Mouse (Mus musculus) heart, postnatal 14 days (tissue): ENCODE measurements at regions not wholly inside any gene's neighbourhood (a gene's known extent, or its start where the extent isn't known, plus 50 kb on each side); places are given as distances from the start of the nearest gene placed in this dataset.

ENCODE experiments used
- DNase-seq, 2 experiments: peaks; one replicate each; pipeline ENCODE4 v3.0.0; 2021 to 2022
- intact Hi-C: fragments of 180-260 bp; cut with DNase I; formaldehyde crosslinking; loops from one replicate; pipeline ENCODE4 v1.15.1; 2025

DNA sequence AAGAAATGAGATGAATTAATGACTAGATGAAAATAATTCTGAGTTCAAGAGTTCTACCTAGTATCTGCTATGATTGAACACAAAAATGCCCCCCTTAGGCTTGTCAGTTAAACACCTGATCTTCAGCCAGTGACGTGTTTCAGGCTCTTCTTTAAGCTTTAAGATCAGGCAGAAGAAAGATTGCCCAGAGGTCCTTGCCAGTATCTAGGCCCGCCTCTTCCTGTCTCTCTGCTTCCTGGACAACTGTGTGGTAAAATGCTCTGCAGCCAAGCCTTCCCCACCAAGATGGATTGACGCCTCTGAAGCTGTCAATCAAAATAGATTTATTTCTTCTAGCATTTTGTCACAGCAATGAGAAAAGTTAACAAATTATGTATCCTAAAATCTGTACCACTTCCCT lies 235.7 kb downstream of the 1500009L16Rik start:
- intact Hi-C loops = no loop called here
- DNase-seq = no peak

DNA sequence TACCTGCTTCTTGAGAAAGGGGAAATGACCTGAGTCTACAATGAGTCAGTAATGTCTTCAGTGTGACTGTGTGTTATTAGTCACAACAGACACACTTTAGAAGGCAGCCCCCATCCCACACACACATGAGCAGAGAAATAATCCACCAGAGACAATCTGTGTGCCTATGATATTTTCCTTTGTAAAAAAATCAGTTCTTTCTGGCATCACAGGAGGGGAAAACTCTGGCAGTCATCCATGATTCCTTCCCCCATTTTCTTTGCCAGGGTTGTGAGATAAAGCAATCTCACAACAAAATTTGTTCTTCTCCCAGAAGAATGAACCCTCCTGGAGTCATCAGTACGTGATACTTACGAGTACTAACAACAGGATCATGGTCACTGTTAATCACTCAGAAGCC lies 236.2 kb downstream of the 1500009L16Rik start:
- DNase-seq = no peak
- intact Hi-C loops = no loop called here

DNA sequence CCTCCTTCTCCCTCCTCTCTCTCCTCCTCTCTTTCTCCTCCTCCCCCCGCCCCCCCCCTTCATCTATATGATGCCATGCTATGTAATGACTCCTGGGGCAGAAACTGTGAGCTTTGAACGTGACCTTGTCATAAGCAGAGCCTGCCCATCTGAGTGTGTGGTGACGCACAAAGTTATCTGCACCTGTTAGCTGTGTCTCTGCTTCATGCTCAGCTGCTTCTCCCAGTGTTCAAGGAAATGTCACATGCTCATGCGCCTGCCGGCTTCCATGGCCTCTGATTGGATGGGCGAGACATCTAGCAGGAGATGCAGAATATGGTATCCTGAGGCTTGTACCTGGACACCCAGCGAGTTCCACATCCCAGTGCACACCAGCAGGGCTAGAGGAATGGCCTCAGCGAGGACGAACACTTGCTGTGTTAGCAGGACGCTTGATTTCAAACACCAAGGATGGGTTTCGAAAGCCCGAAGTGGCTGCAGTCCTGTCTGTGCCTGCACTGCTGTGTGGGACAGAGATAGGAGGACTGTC lies 240.6 kb downstream of the 1500009L16Rik start:
- DNase-seq = no peak
- intact Hi-C loops = no loop called here

DNA sequence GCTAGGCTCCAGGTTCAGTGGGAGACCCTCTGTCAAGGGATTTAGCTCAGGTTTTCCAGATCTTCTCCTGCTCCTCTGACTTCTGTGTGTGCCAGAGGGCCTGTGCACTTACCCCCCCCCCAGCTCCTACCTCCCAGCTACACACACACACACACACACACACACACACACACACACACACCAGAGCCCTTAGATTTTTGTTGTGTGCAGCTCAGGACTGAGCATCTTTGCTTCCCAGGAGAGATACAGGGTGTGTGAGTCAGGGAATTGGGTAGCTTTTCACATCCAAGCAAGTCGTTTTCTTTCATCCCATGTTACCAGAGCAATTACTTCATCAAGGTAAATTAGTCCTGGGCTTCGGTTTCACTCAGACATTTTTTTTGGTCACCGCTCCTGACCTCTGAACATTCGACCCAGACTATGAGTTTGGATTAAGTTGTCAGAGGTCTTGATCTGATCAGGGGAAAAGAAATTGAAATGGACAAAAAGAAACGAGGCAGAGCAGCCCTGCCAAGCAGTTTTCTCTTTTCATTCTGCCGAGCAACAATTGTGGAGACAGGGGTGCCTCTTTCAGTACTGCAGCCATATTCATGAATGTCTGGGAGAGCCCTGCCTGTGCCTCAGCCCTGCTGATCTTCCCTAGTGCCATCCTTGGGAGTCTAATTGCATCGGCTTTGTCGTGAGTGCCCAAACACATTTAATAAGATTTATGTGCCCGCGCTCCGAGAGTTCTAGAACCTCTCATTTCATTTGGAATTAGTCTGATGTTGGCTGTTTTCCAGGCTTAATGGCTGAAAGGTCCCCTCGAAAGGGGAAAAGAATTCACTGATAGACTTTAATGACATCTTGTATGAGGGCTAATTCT lies 241.3 kb downstream of the 1500009L16Rik start:
- intact Hi-C loops = no loop called here
- DNase-seq = no peak

- intact Hi-C loops = no loop called here
- no peak for DNase-seq
Measured at GRCm38 (mm10) chr10:83964838-83965237, 242.2 kb downstream of the 1500009L16Rik start.

- peak; percentile 11 to 26 for DNase-seq
- intact Hi-C loops = no loop called here
Measured at GRCm38 (mm10) chr10:83970501-83970900, 247.8 kb downstream of the 1500009L16Rik start.

DNA sequence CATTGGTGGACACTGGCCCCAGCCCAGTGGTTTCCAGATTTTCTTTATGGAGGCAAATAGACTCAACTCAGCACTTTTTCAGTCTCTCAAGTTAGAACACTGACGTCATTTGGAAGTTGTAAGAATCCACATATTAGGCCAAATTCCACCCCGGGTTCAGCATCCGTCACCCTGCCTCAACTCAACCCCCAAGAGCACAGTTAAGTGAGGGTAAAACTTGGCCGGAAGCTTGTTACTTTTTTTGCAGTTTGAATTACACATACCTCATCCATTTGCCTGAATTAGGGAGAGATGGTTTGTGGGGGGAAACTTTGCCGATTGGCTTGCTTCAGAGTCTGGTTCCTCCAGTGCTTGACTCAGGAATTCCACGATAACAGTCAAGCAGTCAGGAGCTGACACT lies 251.9 kb downstream of the 1500009L16Rik start:
- intact Hi-C loops = no loop called here
- DNase-seq = no peak

DNA sequence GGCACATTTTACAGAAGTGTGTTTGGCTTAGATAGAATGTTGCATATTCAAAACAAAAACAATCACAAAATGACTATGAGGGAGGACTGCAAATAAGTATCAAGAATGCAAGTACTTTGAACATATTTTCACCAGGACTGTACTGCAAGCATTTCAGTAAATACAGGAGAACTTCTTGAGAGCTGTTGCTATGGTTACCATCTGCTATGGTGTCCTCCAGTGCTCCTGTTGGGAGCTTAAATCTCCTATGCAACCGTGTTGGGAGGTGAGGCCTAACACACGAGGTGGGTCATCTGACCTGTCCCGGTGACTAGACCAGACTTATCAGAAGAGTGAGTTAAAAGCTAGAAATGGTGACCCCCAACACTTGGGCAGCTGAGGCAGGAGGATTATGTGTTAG lies 253.9 kb downstream of the 1500009L16Rik start:
- intact Hi-C loops = no loop called here
- DNase-seq = no peak

- DNase-seq = no peak
- intact Hi-C loops = no loop called here
Measured at GRCm38 (mm10) chr10:83979930-83980329, 257.3 kb downstream of the 1500009L16Rik start.

- intact Hi-C loops = no loop called here
- no peak for DNase-seq
Measured at GRCm38 (mm10) chr10:83984697-83985415, 262.2 kb downstream of the 1500009L16Rik start.

DNA sequence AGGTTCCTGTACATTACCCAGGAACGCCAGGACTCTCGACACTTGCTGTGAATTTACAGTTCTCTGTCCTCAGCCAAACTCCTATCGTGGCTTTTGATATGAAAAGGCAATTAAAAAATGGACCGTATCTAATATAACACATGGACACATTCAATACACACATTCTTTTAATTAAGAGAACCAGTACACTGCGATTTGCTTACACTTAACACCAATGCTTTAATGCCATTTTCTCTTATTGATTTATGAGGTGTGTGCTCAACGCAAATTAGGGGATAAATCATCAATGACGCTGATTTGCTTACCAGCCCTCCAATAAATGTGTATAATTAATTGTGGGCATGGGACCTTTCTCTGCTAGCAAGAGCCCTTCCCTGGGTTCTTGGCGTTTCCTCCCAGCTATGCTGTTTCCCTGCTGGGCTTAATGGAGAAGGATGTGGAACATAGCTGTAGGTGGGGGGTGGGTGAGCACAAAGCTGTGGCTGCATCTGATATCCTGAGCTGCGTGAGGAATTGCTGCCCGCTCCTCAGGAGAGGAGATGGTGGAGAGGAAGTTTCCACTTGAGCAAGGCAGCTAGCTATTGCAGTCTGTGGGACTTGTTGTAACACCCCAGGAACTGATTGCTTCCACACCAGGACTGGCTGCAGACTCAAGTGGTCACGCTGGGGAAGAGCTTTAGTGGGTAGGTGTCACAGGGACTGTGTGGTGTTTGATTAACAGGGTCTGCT lies 270.1 kb downstream of the 1500009L16Rik start:
- no peak for DNase-seq
- intact Hi-C loops = no loop called here

- intact Hi-C loops = loop anchor here (5.0 kb wide), 1 partner anchor 123 kb away; no protein-coding TSS in a partner anchor
- DNase-seq = no peak
Measured at GRCm38 (mm10) chr10:83995026-83995600, 272.4 kb downstream of the 1500009L16Rik start.

DNA sequence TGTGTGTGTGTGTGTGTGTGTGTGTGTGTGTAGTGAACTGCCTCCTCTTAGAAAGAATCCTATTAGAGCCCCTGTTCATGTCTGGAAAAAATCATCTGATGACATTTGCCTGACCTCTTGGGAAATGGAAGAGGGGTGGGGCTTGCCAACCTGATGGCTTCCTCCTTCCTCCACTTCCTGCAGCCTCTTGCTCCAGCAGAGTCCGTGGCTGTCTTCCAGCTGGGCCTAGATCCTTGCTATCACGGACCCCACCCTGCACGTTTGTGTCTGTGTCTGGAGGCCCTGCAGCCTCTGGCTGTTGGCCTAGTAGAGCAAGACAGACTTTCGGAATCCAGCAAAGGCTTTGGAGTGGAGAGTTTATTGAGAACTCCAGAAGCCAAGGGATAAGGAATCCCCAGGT lies 273.2 kb downstream of the 1500009L16Rik start:
- DNase-seq = peak; percentile 79 to 82

GRCm38 (mm10) chr10:83996489-83996888 lies 273.8 kb downstream of the 1500009L16Rik start:
- DNase-seq = peak in 1 of 2 experiments; percentile 26
- intact Hi-C loops = loop anchor here (5.0 kb wide), 1 partner anchor 124 kb away; no protein-coding TSS in a partner anchor

More for the DNA sequence above, 273.2 kb downstream of the 1500009L16Rik start:
- intact Hi-C loops = loop anchor here (5.0 kb wide), 1 partner anchor 124 kb away; no protein-coding TSS in a partner anchor

GRCm38 (mm10) chr10:84000436-84001208 lies 278.0 kb downstream of the 1500009L16Rik start:
- intact Hi-C loops = no loop called here
- DNase-seq = peak in 1 of 2 experiments; percentile 28

GRCm38 (mm10) chr10:84002744-84003143 lies 280.1 kb downstream of the 1500009L16Rik start:
- no peak for DNase-seq
- intact Hi-C loops = no loop called here

DNA sequence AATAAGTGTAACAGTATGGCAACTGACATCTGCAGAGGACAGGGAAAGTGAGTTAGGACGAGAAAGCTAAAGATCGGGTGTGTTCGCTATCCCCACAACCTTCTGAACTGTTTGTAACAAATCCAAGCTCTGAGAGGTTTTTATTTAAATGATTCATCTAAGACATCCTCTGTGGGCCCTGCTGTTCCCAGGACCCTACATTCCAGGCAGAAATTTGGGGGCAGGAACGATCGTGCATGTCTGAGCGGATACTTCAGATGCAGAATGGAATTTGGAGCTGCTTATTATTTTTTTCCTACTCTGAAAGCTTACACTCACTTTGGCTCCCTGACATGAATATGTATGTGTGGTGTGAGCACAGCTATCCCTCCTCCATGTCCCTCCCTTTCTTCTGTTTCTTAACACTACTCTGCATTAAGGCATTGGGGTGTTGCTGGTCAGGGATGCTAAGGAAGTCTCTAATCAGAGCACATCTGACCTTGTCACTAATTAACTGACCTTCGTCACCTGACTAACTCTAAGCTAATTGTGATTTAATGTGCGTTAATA lies 281.0 kb downstream of the 1500009L16Rik start:
- no peak for DNase-seq
- intact Hi-C loops = no loop called here

GRCm38 (mm10) chr10:84008923-84009322 lies 286.3 kb downstream of the 1500009L16Rik start:
- intact Hi-C loops = no loop called here

GRCm38 (mm10) chr10:84019381-84019780 lies 296.7 kb downstream of the 1500009L16Rik start:
- intact Hi-C loops = loop anchor here (2.0 to 5.0 kb wide), 3 partner anchors 182 to 419 kb away; no protein-coding TSS in a partner anchor
- peak; percentile 66 to 80 for DNase-seq

More at GRCm38 (mm10) chr10:84008923-84009322, 286.3 kb downstream of the 1500009L16Rik start:
- DNase-seq = no peak
